Mouse (Mus musculus): ENCODE results near the gene Slc44a1. TPM values are rescaled to one million over a fixed set of nuclear protein-coding genes. Genes with fewer than 3 reads are reported as not detected.

Slc44a1 gene
- polyA plus RNA-seq, 1 experiment, result 10.2 TPM

DNA sequence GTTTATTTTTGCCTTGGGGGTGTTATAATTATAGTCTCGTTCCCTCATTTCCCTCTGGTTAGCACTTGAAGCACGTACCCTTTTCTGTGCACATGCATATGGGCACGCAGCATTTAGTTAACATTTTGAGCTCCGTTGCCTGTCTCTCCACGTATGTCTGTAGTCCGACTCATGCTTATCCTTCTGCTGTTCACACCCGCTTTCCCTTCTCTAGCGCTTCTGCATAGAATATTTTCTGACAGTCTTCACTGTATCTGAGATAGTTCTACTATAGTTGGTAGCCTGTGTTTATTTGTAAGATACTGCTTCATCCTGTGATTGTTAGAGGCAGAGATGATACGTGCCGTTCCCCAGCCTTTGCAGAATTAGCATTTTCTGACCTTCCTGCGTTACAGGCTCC lies 98.4 kb downstream of the Slc44a1 start:
- Histone ChIP-seq H3K4me3 (replicated peaks; ENCODE audit: control insufficient read depth, low read depth, low read length) (no peak overlapping the region), H3K27ac (ENCODE audit: control insufficient read depth, insufficient read depth, low read depth, low read length, poor library complexity) (no peak overlapping the region), H3K4me1 (ENCODE audit: control insufficient read depth, insufficient read depth, low read length) (no peaks in the 10 kb centered on the region)
- TF ChIP-seq POLR2A (IDR thresholded peaks at IDR 0.05; ENCODE audit: borderline replicate concordance, control insufficient read depth, low read depth, low read length), result no peak
- TF ChIP-seq CTCF (IDR thresholded peaks at IDR 0.05; ENCODE audit: control insufficient read depth, insufficient read depth, low read length), result no peak
- WGBS, result 93% methylated on average over 11 of the region's 11 CpGs

DNA sequence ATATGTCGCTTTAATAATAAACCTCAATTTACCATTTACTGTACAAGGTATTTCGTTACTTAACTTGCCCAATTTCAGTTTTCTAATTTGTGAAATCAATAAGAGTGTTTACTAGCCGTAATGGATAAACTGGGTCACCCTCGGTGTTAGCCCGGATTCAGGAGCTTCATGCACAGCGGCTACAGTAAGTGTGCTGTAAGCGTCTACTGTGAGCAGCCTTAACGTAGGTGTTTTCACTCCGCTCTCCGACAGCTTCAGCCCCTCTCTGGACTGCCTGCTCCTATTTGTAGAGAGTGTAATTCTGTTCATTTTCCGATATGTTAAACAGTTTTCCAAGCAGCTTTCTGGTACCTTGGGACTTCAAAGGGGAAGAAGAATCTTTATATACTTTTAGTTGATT lies 99.7 kb downstream of the Slc44a1 start:
- 93% methylated on average over 11 of the region's 11 CpGs for WGBS
- TF ChIP-seq CTCF (IDR thresholded peaks at IDR 0.05; ENCODE audit: control insufficient read depth, insufficient read depth, low read length) (no peak), POLR2A (IDR thresholded peaks at IDR 0.05; ENCODE audit: borderline replicate concordance, control insufficient read depth, low read depth, low read length) (no peak)
- no peak overlapping the region for H3K4me3 ChIP-seq (replicated peaks; ENCODE audit: control insufficient read depth, low read depth, low read length)
- H3K27ac ChIP-seq (ENCODE audit: control insufficient read depth, insufficient read depth, low read depth, low read length, poor library complexity), result no peak overlapping the region
- no peaks in the 10 kb centered on the region for H3K4me1 ChIP-seq (ENCODE audit: control insufficient read depth, insufficient read depth, low read length)

- TF ChIP-seq POLR2A (IDR thresholded peaks at IDR 0.05; ENCODE audit: borderline replicate concordance, control insufficient read depth, low read depth, low read length), result no peak
- no peak for TF ChIP-seq CTCF (IDR thresholded peaks at IDR 0.05; ENCODE audit: control insufficient read depth, insufficient read depth, low read length)
- H3K4me1 ChIP-seq (ENCODE audit: control insufficient read depth, insufficient read depth, low read length), result no peaks in the 10 kb centered on the region
- WGBS, result 83% methylated on average over 8 of the region's 8 CpGs
- no peak overlapping the region for H3K27ac ChIP-seq (ENCODE audit: control insufficient read depth, insufficient read depth, low read depth, low read length, poor library complexity)
- no peak overlapping the region for H3K4me3 ChIP-seq (replicated peaks; ENCODE audit: control insufficient read depth, low read depth, low read length)
These were observed 103.2 kb downstream of the Slc44a1 start for GRCm38 (mm10) chr4:53543421-53543820.

DNA sequence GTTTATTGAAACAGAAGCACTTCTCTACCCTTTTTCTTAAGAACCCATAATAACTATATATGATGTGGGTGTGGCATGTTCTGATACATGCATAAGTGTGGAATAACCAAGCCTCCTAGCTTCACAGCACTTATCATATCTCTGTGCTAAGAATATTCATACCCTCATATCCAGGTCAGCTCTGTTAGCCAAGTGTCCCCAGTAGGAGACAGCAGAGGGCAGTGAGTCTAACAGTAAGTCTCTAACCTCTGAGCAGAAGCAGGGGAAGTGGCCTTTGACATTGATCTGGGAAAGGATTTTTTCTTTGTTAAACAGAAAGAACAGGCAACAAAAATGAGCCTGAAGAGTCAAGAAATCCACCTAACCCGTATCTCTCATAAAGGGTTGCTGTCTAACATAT lies 104.7 kb downstream of the Slc44a1 start:
- no peak for TF ChIP-seq POLR2A (IDR thresholded peaks at IDR 0.05; ENCODE audit: borderline replicate concordance, control insufficient read depth, low read depth, low read length)
- no peak for TF ChIP-seq CTCF (IDR thresholded peaks at IDR 0.05; ENCODE audit: control insufficient read depth, insufficient read depth, low read length)
- Histone ChIP-seq H3K4me3 (replicated peaks; ENCODE audit: control insufficient read depth, low read depth, low read length) (no peak overlapping the region), H3K27ac (ENCODE audit: control insufficient read depth, insufficient read depth, low read depth, low read length, poor library complexity) (no peak overlapping the region), H3K4me1 (ENCODE audit: control insufficient read depth, insufficient read depth, low read length) (no peaks in the 10 kb centered on the region)
- 73% methylated on average over 1 of the region's 1 CpGs for WGBS

- Histone ChIP-seq H3K4me1 (ENCODE audit: control insufficient read depth, insufficient read depth, low read length) (no peaks in the 10 kb centered on the region), H3K4me3 (replicated peaks; ENCODE audit: control insufficient read depth, low read depth, low read length) (no peak overlapping the region), H3K27ac (ENCODE audit: control insufficient read depth, insufficient read depth, low read depth, low read length, poor library complexity) (no peak overlapping the region)
- TF ChIP-seq CTCF (IDR thresholded peaks at IDR 0.05; ENCODE audit: control insufficient read depth, insufficient read depth, low read length) (no peak), POLR2A (IDR thresholded peaks at IDR 0.05; ENCODE audit: borderline replicate concordance, control insufficient read depth, low read depth, low read length) (no peak)
- 57% methylated on average over 5 of the region's 5 CpGs for WGBS
These were observed 107.2 kb downstream of the Slc44a1 start for GRCm38 (mm10) chr4:53547381-53547780.

DNA sequence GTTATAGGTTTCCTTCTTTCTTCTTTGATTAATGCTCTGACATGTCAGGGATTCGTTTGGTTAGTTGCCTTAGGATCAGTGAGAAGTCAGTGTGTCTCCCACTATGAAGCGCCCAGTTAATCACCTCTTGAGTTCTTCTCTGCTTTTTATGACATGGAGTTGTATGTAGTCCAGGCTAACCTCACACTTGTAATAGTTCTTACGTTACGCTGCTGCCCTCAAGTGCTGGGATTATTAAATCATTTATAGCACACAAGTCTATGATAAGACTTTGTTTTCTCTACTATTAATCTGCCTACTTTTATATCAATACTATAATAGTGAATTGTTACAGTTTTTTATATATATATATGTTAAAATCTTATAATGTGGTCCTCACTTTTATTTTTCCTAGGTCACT lies 109.2 kb downstream of the Slc44a1 start:
- TF ChIP-seq POLR2A (IDR thresholded peaks at IDR 0.05; ENCODE audit: borderline replicate concordance, control insufficient read depth, low read depth, low read length) (no peak), CTCF (IDR thresholded peaks at IDR 0.05; ENCODE audit: control insufficient read depth, insufficient read depth, low read length) (no peak)
- WGBS, result 65% methylated on average over 4 of the region's 4 CpGs
- Histone ChIP-seq H3K27ac (ENCODE audit: control insufficient read depth, insufficient read depth, low read depth, low read length, poor library complexity) (no peak overlapping the region), H3K4me3 (replicated peaks; ENCODE audit: control insufficient read depth, low read depth, low read length) (no peak overlapping the region), H3K4me1 (ENCODE audit: control insufficient read depth, insufficient read depth, low read length) (no peaks in the 10 kb centered on the region; the same call in 1 of the 2 replicates)

- Histone ChIP-seq H3K27ac (ENCODE audit: control insufficient read depth, insufficient read depth, low read depth, low read length, poor library complexity) (no peak overlapping the region), H3K4me3 (replicated peaks; ENCODE audit: control insufficient read depth, low read depth, low read length) (no peak overlapping the region), H3K4me1 (ENCODE audit: control insufficient read depth, insufficient read depth, low read length) (no peaks in the 10 kb centered on the region; the same call in 1 of the 2 replicates)
- TF ChIP-seq POLR2A (IDR thresholded peaks at IDR 0.05; ENCODE audit: borderline replicate concordance, control insufficient read depth, low read depth, low read length), result no peak
- no peak for TF ChIP-seq CTCF (IDR thresholded peaks at IDR 0.05; ENCODE audit: control insufficient read depth, insufficient read depth, low read length)
- 84% methylated on average over 5 of the region's 5 CpGs for WGBS
These were observed 124.4 kb downstream of the Slc44a1 start for GRCm38 (mm10) chr4:53564618-53565017.

DNA sequence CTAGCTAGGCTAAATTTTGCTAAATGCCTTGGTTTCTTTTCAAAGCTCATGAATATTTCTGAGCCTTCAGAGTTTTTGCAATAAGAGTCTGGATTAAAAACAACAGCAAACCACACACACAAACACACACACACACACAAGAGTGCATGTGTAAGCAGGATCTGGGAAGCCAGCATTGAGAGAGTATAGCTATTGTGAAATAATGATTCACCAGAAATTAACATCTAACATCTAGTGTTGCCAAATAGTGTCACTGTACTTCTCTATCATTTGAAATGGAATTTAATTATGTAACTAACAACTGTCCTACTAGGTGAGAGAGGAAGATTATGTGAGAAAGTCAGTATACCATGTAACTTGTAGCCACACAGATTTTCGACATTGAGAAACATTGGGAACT lies 126.9 kb downstream of the Slc44a1 start:
- WGBS, result 47% methylated on average over 1 of the region's 1 CpGs
- H3K4me3 ChIP-seq (replicated peaks; ENCODE audit: control insufficient read depth, low read depth, low read length), result no peak overlapping the region
- H3K27ac ChIP-seq (ENCODE audit: control insufficient read depth, insufficient read depth, low read depth, low read length, poor library complexity), result no peak overlapping the region
- TF ChIP-seq POLR2A (IDR thresholded peaks at IDR 0.05; ENCODE audit: borderline replicate concordance, control insufficient read depth, low read depth, low read length) (no peak), CTCF (IDR thresholded peaks at IDR 0.05; ENCODE audit: control insufficient read depth, insufficient read depth, low read length) (no peak)
- no peaks in the 10 kb centered on the region; the same call in 1 of the 2 replicates for H3K4me1 ChIP-seq (ENCODE audit: control insufficient read depth, insufficient read depth, low read length)

GRCm38 (mm10) chr4:53575558-53575957 lies 135.3 kb downstream of the Slc44a1 start:
- 86% methylated on average over 2 of the region's 2 CpGs for WGBS
- TF ChIP-seq CTCF (IDR thresholded peaks at IDR 0.05; ENCODE audit: control insufficient read depth, insufficient read depth, low read length), result no peak
- TF ChIP-seq POLR2A (IDR thresholded peaks at IDR 0.05; ENCODE audit: borderline replicate concordance, control insufficient read depth, low read depth, low read length), result no peak
- no peak overlapping the region for H3K27ac ChIP-seq (ENCODE audit: control insufficient read depth, insufficient read depth, low read depth, low read length, poor library complexity)

More at GRCm38 (mm10) chr4:53575558-53575957, 135.3 kb downstream of the Slc44a1 start:
- H3K4me1 ChIP-seq (ENCODE audit: control insufficient read depth, insufficient read depth, low read length), result no peaks in the 10 kb centered on the region
- H3K4me3 ChIP-seq (replicated peaks; ENCODE audit: control insufficient read depth, low read depth, low read length), result no peak overlapping the region

Data from bone marrow, adult 2 months (tissue).